Mouse (Mus musculus): Measurements from ENCODE around the gene Rtp4. TPM values are rescaled to one million over a fixed set of nuclear protein-coding genes. Genes with fewer than 3 reads are reported as not detected.
A peak's percentile ranks its signal among the peaks of the same experiment; 100 is the strongest.

Rtp4 gene
- polyA plus RNA-seq, 1 experiment from 2014 or later = 2.8 TPM

DNA sequence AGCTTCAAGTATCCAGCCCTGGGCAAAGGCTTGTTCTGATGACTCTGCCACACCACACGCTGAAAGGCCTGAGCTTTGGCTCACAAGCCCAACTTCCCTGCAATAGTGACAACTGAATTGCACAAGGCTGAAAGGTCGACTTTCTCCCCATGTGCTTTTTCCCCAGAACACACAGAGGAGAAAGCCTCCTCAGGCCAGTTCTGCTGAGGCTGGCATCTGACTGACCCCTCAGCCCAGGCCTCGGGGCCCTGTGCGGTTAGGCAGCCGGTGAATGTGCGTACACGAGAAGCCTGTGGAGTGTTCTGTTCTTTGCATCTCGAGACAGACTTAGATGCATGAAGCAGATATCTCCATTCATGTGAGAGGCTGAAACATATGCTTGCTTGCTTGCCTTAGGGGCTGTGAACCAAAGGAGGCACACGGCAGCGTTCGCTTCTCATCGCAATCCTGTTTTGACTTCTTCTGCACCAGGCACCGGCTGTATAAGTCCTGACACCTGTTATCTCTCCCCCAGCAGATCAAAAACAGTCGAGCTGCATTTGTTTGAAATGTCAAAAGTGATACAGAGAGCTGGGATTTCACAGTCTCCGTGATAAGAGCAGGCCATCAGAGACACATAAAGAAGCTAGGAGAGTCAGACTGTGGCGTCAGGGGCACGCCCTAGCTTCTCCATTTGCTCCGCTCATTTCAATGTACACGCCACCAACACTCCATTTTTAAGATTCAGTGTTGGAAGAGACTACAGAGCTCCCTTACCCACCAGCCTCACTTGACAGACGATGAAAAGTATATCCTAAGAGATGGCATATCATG lies 2.1 kb upstream of the Rtp4 start:
- no peaks in the 10 kb centered on the region for H3K9me3 ChIP-seq (replicated peaks; ENCODE audit: control insufficient read depth, low read length)
- peaks cover 3% of the 10 kb centered on the region; the same call in 1 of the 2 replicates for H3K27me3 ChIP-seq (ENCODE audit: control insufficient read depth, insufficient read depth, low read length)
- WGBS (ENCODE audit: insufficient replicate concordance) = 45% methylated on average over 20 of the region's 20 CpGs
- ATAC-seq (replicated peaks; ENCODE audit: insufficient number of reproducible peaks, low FRiP score, low TSS enrichment) = no peak
- H3K9ac ChIP-seq (ENCODE audit: low read depth, low read length) = no peak overlapping the region
- no peak overlapping the region for H3K4me3 ChIP-seq (ENCODE audit: low read depth, low read length)
- H3K27ac ChIP-seq (ENCODE audit: low read depth, low read length) = no peak overlapping the region
- H3K4me1 ChIP-seq (ENCODE audit: control insufficient read depth, insufficient read depth, low read length) = peaks cover 22% of the 10 kb centered on the region
- H3K4me2 ChIP-seq = no peak overlapping the region
- no peaks in the 10 kb centered on the region for H3K36me3 ChIP-seq (ENCODE audit: control insufficient read depth, insufficient read depth, low read length)

- no peak overlapping the region for H3K27ac ChIP-seq (ENCODE audit: low read depth, low read length)
- H3K36me3 ChIP-seq (ENCODE audit: control insufficient read depth, insufficient read depth, low read length) = no peaks in the 10 kb centered on the region
- peaks cover 24% of the 10 kb centered on the region for H3K4me1 ChIP-seq (ENCODE audit: control insufficient read depth, insufficient read depth, low read length)
- H3K27me3 ChIP-seq (ENCODE audit: control insufficient read depth, insufficient read depth, low read length) = peaks cover 3% of the 10 kb centered on the region; the same call in 1 of the 2 replicates
- 70% methylated on average over 10 of the region's 10 CpGs for WGBS (ENCODE audit: insufficient replicate concordance)
- no peak overlapping the region; the same call in 1 of the 2 replicates for H3K4me2 ChIP-seq
- no peak overlapping the region for H3K9ac ChIP-seq (ENCODE audit: low read depth, low read length)
- ATAC-seq (replicated peaks; ENCODE audit: insufficient number of reproducible peaks, low FRiP score, low TSS enrichment) = no peak
- no peaks in the 10 kb centered on the region for H3K9me3 ChIP-seq (replicated peaks; ENCODE audit: control insufficient read depth, low read length)
- no peak overlapping the region for H3K4me3 ChIP-seq (ENCODE audit: low read depth, low read length)
Observed at GRCm38 (mm10) chr16:23518567-23519369, 1.3 kb upstream of the Rtp4 start.

DNA sequence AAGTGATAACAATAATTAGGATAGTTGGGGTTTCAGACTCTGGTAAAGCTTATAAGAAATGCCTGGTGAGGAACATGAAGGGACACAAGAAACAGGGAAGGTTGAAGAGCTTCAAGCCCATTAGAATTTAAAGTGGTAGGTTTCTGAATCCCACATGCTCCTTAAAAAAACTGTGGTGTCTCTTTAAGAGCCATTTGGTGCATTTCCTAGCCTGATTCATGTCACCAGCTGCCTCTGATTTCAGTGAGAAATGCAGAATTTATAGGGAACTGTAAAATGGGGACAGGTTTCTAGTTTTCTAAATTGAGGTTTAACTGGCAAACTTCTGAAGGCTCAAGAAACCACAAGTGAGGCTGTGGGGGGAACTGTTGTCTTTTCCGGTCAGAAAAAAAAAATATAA lies 320 bp upstream of the Rtp4 start:
- H3K9ac ChIP-seq (ENCODE audit: low read depth, low read length) = peak overlapping the region; percentile 69; the same call in 1 of the 2 replicates
- WGBS (ENCODE audit: insufficient replicate concordance) = 5% methylated on average over 1 of the region's 1 CpGs
- H3K27me3 ChIP-seq (ENCODE audit: control insufficient read depth, insufficient read depth, low read length) = peaks cover 3% of the 10 kb centered on the region; the same call in 1 of the 2 replicates
- peak overlapping the region; percentile 43 for H3K4me3 ChIP-seq (ENCODE audit: low read depth, low read length)
- no peaks in the 10 kb centered on the region for H3K36me3 ChIP-seq (ENCODE audit: control insufficient read depth, insufficient read depth, low read length)
- no peaks in the 10 kb centered on the region for H3K9me3 ChIP-seq (replicated peaks; ENCODE audit: control insufficient read depth, low read length)
- H3K27ac ChIP-seq (ENCODE audit: low read depth, low read length) = peak overlapping the region; percentile 65; the same call in 1 of the 2 replicates
- H3K4me2 ChIP-seq = peak overlapping the region; percentile 76
- peaks cover 24% of the 10 kb centered on the region for H3K4me1 ChIP-seq (ENCODE audit: control insufficient read depth, insufficient read depth, low read length)
- ATAC-seq (replicated peaks; ENCODE audit: insufficient number of reproducible peaks, low FRiP score, low TSS enrichment) = no peak

- ATAC-seq (replicated peaks; ENCODE audit: insufficient number of reproducible peaks, low FRiP score, low TSS enrichment) = no peak
- 16% methylated on average over 5 of the region's 5 CpGs for WGBS (ENCODE audit: insufficient replicate concordance)
- Histone ChIP-seq H3K9ac (ENCODE audit: low read depth, low read length) (no peak overlapping the region), H3K9me3 (replicated peaks; ENCODE audit: control insufficient read depth, low read length) (no peaks in the 10 kb centered on the region), H3K4me2 (peak overlapping the region; percentile 76; the same call in 1 of the 2 replicates), H3K27ac (ENCODE audit: low read depth, low read length) (no peak overlapping the region), H3K4me3 (ENCODE audit: low read depth, low read length) (no peak overlapping the region), H3K4me1 (ENCODE audit: control insufficient read depth, insufficient read depth, low read length) (peaks cover 24% of the 10 kb centered on the region), H3K27me3 (ENCODE audit: control insufficient read depth, insufficient read depth, low read length) (peaks cover 3% of the 10 kb centered on the region; the same call in 1 of the 2 replicates), H3K36me3 (ENCODE audit: control insufficient read depth, insufficient read depth, low read length) (no peaks in the 10 kb centered on the region)
Observed at GRCm38 (mm10) chr16:23521092-23521491, 1.0 kb downstream of the Rtp4 start.

DNA sequence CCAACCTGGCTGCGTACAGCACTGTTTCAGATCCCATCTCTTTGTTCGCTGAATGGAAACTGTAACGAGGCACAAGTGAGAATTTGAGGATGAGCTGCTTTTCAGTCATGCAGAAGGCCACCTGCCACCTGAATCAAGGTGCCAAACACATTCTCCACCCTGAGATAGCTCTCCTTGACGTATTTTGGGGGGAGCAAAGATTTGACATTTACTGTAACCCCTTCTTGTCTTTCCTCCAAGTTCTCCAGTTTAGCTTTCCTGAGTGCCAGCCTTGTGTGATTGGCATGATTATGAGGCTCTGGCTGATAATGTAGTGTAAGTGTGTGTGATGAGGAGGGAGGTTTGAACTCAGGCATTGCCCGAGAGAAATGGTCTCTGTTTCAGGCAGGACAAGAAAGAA lies 2.0 kb downstream of the Rtp4 start:
- no peak overlapping the region for H3K9ac ChIP-seq (ENCODE audit: low read depth, low read length)

GRCm38 (mm10) chr16:23529186-23529585 lies 9.1 kb downstream of the Rtp4 start:
- no peak overlapping the region for H3K9ac ChIP-seq (ENCODE audit: low read depth, low read length)
- no peaks in the 10 kb centered on the region for H3K4me1 ChIP-seq (ENCODE audit: control insufficient read depth, insufficient read depth, low read length)
- H3K36me3 ChIP-seq (ENCODE audit: control insufficient read depth, insufficient read depth, low read length) = no peaks in the 10 kb centered on the region
- no peaks in the 10 kb centered on the region for H3K9me3 ChIP-seq (replicated peaks; ENCODE audit: control insufficient read depth, low read length)
- no peak overlapping the region for H3K4me3 ChIP-seq (ENCODE audit: low read depth, low read length)
- H3K4me2 ChIP-seq = no peak overlapping the region
- ATAC-seq (replicated peaks; ENCODE audit: insufficient number of reproducible peaks, low FRiP score, low TSS enrichment) = no peak
- no peak overlapping the region for H3K27ac ChIP-seq (ENCODE audit: low read depth, low read length)
- H3K27me3 ChIP-seq (ENCODE audit: control insufficient read depth, insufficient read depth, low read length) = no peaks in the 10 kb centered on the region
- WGBS (ENCODE audit: insufficient replicate concordance) = 74% methylated on average over 4 of the region's 4 CpGs

More for the DNA sequence above, 2.0 kb downstream of the Rtp4 start:
- 77% methylated on average over 5 of the region's 5 CpGs for WGBS (ENCODE audit: insufficient replicate concordance)
- peaks cover 24% of the 10 kb centered on the region for H3K4me1 ChIP-seq (ENCODE audit: control insufficient read depth, insufficient read depth, low read length)
- no peaks in the 10 kb centered on the region for H3K9me3 ChIP-seq (replicated peaks; ENCODE audit: control insufficient read depth, low read length)
- no peak overlapping the region for H3K27ac ChIP-seq (ENCODE audit: low read depth, low read length)
- peaks cover 3% of the 10 kb centered on the region; the same call in 1 of the 2 replicates for H3K27me3 ChIP-seq (ENCODE audit: control insufficient read depth, insufficient read depth, low read length)
- H3K4me2 ChIP-seq = no peak overlapping the region
- H3K36me3 ChIP-seq (ENCODE audit: control insufficient read depth, insufficient read depth, low read length) = no peaks in the 10 kb centered on the region
- no peak overlapping the region for H3K4me3 ChIP-seq (ENCODE audit: low read depth, low read length)
- no peak for ATAC-seq (replicated peaks; ENCODE audit: insufficient number of reproducible peaks, low FRiP score, low TSS enrichment)

DNA sequence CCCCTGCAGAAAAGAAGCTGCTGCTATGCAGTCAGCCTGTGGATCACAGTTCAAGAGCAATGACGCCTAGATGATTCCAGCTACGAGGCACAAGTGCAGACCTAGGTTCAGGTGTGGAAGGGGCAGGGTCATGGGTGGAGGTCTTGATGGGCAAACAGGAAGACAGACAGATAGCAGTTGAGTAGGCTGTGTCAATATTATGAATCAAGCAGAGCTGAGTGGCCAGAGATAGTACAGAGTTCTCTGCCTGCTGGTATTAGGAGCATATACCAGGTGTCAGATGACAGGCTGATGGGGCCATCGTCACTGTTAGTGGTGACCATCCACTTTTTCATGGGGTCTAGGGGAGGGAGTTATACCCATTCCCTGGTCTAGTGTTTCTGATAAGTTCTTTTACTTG lies 13.6 kb downstream of the Rtp4 start:
- H3K9ac ChIP-seq (ENCODE audit: low read depth, low read length) = no peak overlapping the region
- no peaks in the 10 kb centered on the region for H3K4me1 ChIP-seq (ENCODE audit: control insufficient read depth, insufficient read depth, low read length)
- no peak overlapping the region for H3K4me3 ChIP-seq (ENCODE audit: low read depth, low read length)
- no peaks in the 10 kb centered on the region for H3K9me3 ChIP-seq (replicated peaks; ENCODE audit: control insufficient read depth, low read length)
- H3K4me2 ChIP-seq = no peak overlapping the region
- no peak for ATAC-seq (replicated peaks; ENCODE audit: insufficient number of reproducible peaks, low FRiP score, low TSS enrichment)
- WGBS (ENCODE audit: insufficient replicate concordance) = 63% methylated on average over 3 of the region's 3 CpGs
- no peaks in the 10 kb centered on the region for H3K36me3 ChIP-seq (ENCODE audit: control insufficient read depth, insufficient read depth, low read length)
- H3K27me3 ChIP-seq (ENCODE audit: control insufficient read depth, insufficient read depth, low read length) = no peaks in the 10 kb centered on the region
- no peak overlapping the region for H3K27ac ChIP-seq (ENCODE audit: low read depth, low read length)

DNA sequence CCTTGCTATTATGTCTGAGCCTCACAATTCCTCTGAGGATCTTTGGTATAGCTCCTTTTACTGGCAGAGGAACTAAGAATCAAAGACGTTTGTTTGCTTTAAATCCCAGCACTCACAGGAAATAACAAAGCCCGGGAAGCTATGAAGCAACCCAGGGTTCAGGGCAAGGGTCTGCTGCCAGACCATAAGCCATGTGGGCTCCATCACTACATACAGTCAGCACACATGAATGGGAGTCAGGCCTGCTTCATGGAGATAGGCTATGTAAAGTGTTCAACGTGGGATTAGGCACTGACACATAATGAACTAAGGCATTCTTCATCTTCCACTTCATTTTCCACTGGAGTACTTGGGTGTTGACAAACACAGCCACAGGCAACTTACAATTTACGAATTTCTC lies 21.0 kb downstream of the Rtp4 start:
- H3K36me3 ChIP-seq (ENCODE audit: control insufficient read depth, insufficient read depth, low read length) = no peaks in the 10 kb centered on the region
- H3K4me3 ChIP-seq (ENCODE audit: low read depth, low read length) = no peak overlapping the region
- no peak overlapping the region for H3K4me2 ChIP-seq
- H3K9me3 ChIP-seq (replicated peaks; ENCODE audit: control insufficient read depth, low read length) = no peaks in the 10 kb centered on the region
- H3K27me3 ChIP-seq (ENCODE audit: control insufficient read depth, insufficient read depth, low read length) = no peaks in the 10 kb centered on the region
- no peak overlapping the region for H3K9ac ChIP-seq (ENCODE audit: low read depth, low read length)
- WGBS (ENCODE audit: insufficient replicate concordance) = 56% methylated on average over 4 of the region's 4 CpGs
- no peak for ATAC-seq (replicated peaks; ENCODE audit: insufficient number of reproducible peaks, low FRiP score, low TSS enrichment)
- H3K27ac ChIP-seq (ENCODE audit: low read depth, low read length) = no peak overlapping the region
- no peaks in the 10 kb centered on the region for H3K4me1 ChIP-seq (ENCODE audit: control insufficient read depth, insufficient read depth, low read length)

Measured in heart, embryonic 11.5 days (tissue).